Mouse (Mus musculus): ENCODE measurements around the gene Adi1.

DNA sequence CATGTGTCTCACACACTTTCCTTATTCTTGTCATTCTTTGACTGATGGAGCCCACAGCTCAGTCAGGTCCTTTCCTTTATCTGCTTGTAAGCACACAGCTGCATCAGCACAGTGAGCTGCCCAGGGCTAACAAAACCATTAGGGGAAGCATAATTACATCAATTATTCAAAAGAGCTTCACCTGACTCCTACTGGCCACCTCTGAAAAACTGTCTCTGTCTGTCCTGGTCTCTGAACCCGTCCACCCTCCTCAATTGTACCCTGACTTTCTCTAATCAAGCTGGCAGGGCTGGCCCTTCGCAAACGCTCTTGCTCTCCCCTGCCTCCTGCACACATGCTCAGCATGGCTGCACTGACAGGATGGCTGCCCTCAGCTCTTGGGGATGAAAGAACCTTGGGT is 49.3 kb downstream of the Adi1 start:
- TF ChIP-seq CTCF (IDR thresholded peaks at IDR 0.05; ENCODE audit: borderline replicate concordance, extremely low read depth, insufficient read depth, insufficient read length) (no peak), POLR2A (IDR thresholded peaks at IDR 0.05; ENCODE audit: borderline replicate concordance, extremely low read depth, insufficient read depth, insufficient read length, poor library complexity, severe bottlenecking) (no peak)
